14 mouse cellular contexts compared by ENCODE assay signal in the genomic region with DNA sequence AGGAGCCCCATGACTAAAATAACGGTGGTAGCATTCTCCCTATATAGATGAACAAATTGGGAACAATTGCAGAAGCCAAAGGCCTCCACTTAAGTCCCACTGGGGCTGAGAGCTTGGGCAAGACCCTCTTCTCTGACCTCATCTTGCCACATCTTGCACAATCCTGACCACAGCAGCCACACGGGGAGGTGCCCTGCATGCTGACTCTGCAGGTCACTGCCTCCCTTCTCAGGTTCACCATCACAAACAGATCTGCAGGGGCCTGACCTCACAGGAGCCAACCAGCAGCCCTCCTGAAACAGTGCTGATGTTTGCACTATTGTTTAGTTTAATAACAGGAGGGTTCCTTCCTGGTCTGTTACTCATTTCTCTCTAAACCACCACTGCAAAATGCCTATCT. TPM values are rescaled to one million over a fixed set of nuclear protein-coding genes. Genes with fewer than 3 reads are reported as not detected.
A peak's percentile ranks its signal among the peaks of the same experiment; 100 is the strongest.
DNase-seq lines count a peak whose midpoint lies in the region; ATAC-seq and TF ChIP-seq lines count a peak whose summit lies in the region.
"Had no signal": no experiment of that assay in that cellular context is flagged by ENCODE, and none has a peak within 500 bp of the region (broad histone marks: within the 10 kb centered on the region; RNA-seq: fewer than 3 reads in every experiment).

No protein-coding gene starts in this region.

- no peak overlapping the region for H3K4me2 ChIP-seq in forebrain, embryonic 12.5 days
- H3K4me2 ChIP-seq: embryonic facial prominence, embryonic 13.5 days had no signal

- peaks cover 4% of the 10 kb centered on the region; the same call in 1 of the 2 replicates for H3K9me3 ChIP-seq in forebrain, embryonic 10.5 days
- H3K9me3 ChIP-seq in forebrain, embryonic 12.5 days: no peaks in the 10 kb centered on the region
- H3K9me3 ChIP-seq: embryonic facial prominence, embryonic 13.5 days had no signal

- H3K4me3 ChIP-seq in forebrain, embryonic 10.5 days: no peak overlapping the region
- H3K4me3 ChIP-seq in forebrain, embryonic 12.5 days (replicated peaks): no peak overlapping the region
- no peak overlapping the region for H3K4me3 ChIP-seq in lung, adult 2 months (replicated peaks; ENCODE audit: extremely low read depth, low read depth, low read length)
- H3K4me3 ChIP-seq: embryonic facial prominence, embryonic 13.5 days; myocyte had no signal

- H3K27me3 ChIP-seq in forebrain, embryonic 10.5 days (ENCODE audit: poor library complexity, severe bottlenecking): no peaks in the 10 kb centered on the region
- no peaks in the 10 kb centered on the region for H3K27me3 ChIP-seq in forebrain, embryonic 12.5 days
- H3K27me3 ChIP-seq: CH12.LX; embryonic facial prominence, embryonic 13.5 days had no signal

- TF ChIP-seq CTCF in lung, adult 2 months (IDR thresholded peaks at IDR 0.05; ENCODE audit: insufficient read depth, low read length): no peak

- no peak for DNase-seq in forebrain, embryonic 10.5 days (ENCODE audit: extremely low spot score, low spot score)
- DNase-seq in lung, adult 18-20 months: peak; percentile 66 to 75
- DNase-seq in lung, adult 2 months: no peak
- DNase-seq in natural killer cell, adult 2 months (ENCODE audit: low spot score in 2 of 2): peak; percentile 31 to 59
- DNase-seq in cerebellum, adult 9-10 months: no peak
- DNase-seq: heart, postnatal 4 days; retina, postnatal 1 day had no signal

- H3K27ac ChIP-seq in forebrain, embryonic 10.5 days: 0 out of 2 replicates have a peak overlapping the region, but pooled peaks have one; percentile 11
- H3K27ac ChIP-seq in forebrain, embryonic 12.5 days: no peak overlapping the region
- H3K27ac ChIP-seq: embryonic facial prominence, embryonic 13.5 days; macrophage had no signal

- ATAC-seq in forebrain, embryonic 12.5 days (ENCODE audit: low FRiP score): no peak
- peak; percentile 92 to 95 for ATAC-seq in hematopoietic stem cell, adult 5-6 weeks (replicated peaks in 1 of 2; ENCODE audit: insufficient read depth in 1 of 2, low FRiP score in 2 of 2, low TSS enrichment in 1 of 2, low read depth in 1 of 2, poor library complexity in 2 of 2, severe bottlenecking in 2 of 2)
- ATAC-seq in frontal cortex, adult (ENCODE audit: low TSS enrichment): no peak

- WGBS in forebrain, embryonic 10.5 days: 70% methylated on average over 2 of the region's 2 CpGs
- WGBS in forebrain, embryonic 12.5 days: 70% methylated on average over 2 of the region's 2 CpGs
- 20% methylated on average over 2 of the region's 2 CpGs for WGBS in lung, adult 2 months

- no peak for TF ChIP-seq POLR2A in lung, adult 2 months (IDR thresholded peaks at IDR 0.05; ENCODE audit: borderline replicate concordance, extremely low read depth, low read depth, low read length)

- H3K4me1 ChIP-seq in forebrain, embryonic 10.5 days: peaks cover 32% of the 10 kb centered on the region
- peaks cover 18% of the 10 kb centered on the region for H3K4me1 ChIP-seq in forebrain, embryonic 12.5 days
- H3K4me1 ChIP-seq in lung, adult 2 months (ENCODE audit: control insufficient read depth, insufficient read depth, low read length): peaks cover 24% of the 10 kb centered on the region

- H3K36me3 ChIP-seq in forebrain, embryonic 10.5 days (replicated peaks): peaks cover 42% of the 10 kb centered on the region
- H3K36me3 ChIP-seq in forebrain, embryonic 12.5 days (replicated peaks): peaks cover 10% of the 10 kb centered on the region

- no peak overlapping the region for H3K9ac ChIP-seq in forebrain, embryonic 12.5 days
- H3K9ac ChIP-seq: embryonic facial prominence, embryonic 13.5 days had no signal

RNA-seq across cellular contexts. Expression of gene Rnf144a, which starts 16.5 kb away (rescaled TPM):
- polyA plus RNA-seq in forebrain, embryonic 10.5 days (2016; fragmentation: Nextera tagmentation; extraction: Ambion mirVana): 40.8 and 41.1 TPM in 2 replicates
- 50.7 and 52.1 TPM in 2 replicates for polyA plus RNA-seq in forebrain, embryonic 12.5 days (2016; fragmentation: Nextera tagmentation; extraction: Ambion mirVana)
- polyA plus RNA-seq in lung, adult 2 months (2012; rRNA removed): 76.2 and 128 TPM in 2 replicates
- 64.3 and 68.8 TPM in 2 replicates for total RNA-seq in hematopoietic stem cell, adult 5-6 weeks (2017)
- polyA plus RNA-seq: myocyte had no signal

RNA-seq across cellular contexts. Expression of gene Rsad2, which starts 57.7 kb away (rescaled TPM):
- 0.12 and 0.14 TPM in 2 replicates for polyA plus RNA-seq in forebrain, embryonic 10.5 days (2016; fragmentation: Nextera tagmentation; extraction: Ambion mirVana)
- polyA plus RNA-seq in forebrain, embryonic 12.5 days (2016; fragmentation: Nextera tagmentation; extraction: Ambion mirVana): 0.36 and 0.79 TPM in 2 replicates
- 1.4 and 1.8 TPM in 2 replicates for polyA plus RNA-seq in lung, adult 2 months (2012; rRNA removed)
- total RNA-seq in hematopoietic stem cell, adult 5-6 weeks (2017): 8.9 and 13.1 TPM in 2 replicates

Comparison
In these comparisons a context has a peak if more than half of its experiments do, and no peak if none do; other contexts are left out.
1. DNase-seq: peak in lung, adult 18-20 months (2 of 2) and natural killer cell, adult 2 months (2 of 2); none in forebrain, embryonic 10.5 days (single experiment), lung, adult 2 months (single experiment) and cerebellum, adult 9-10 months (single experiment).
2. ATAC-seq: peak in hematopoietic stem cell, adult 5-6 weeks (2 of 2); none in forebrain, embryonic 12.5 days (single experiment) and frontal cortex, adult (single experiment).